In the genomic region with DNA sequence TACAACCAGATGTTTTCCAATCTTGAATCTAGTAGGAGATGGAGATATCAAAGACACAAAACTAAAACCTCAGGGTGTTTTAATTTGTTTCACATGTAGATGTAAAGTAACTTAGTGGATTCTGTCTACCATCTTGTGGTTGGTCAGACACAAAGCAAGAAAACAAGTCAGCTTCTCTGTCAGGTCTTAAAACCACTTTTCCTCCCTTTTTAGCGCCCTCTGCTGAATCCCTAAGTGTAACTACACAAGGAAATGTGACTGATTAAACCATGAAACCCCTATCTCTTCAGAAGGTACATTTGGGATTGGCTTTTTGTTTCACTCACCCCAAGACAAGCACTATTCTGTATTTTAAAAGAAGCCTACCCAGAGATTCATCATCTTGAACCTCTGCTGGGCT, we compare ENCODE assay signal across 17 mouse cellular contexts. TPM values are rescaled to one million over a fixed set of nuclear protein-coding genes. Genes with fewer than 3 reads are reported as not detected.
DNase-seq lines count a peak whose midpoint lies in the region; ATAC-seq lines count a peak whose summit lies in the region.
"Had no signal": no experiment of that assay in that cellular context is flagged by ENCODE, and none has a peak within 500 bp of the region (broad histone marks: within the 10 kb centered on the region; RNA-seq: fewer than 3 reads in every experiment).

No protein-coding gene starts in this region.

- H3K4me2 ChIP-seq in embryonic facial prominence, embryonic 11.5 days (ENCODE audit: low read depth, low read length): no peak overlapping the region
- H3K4me2 ChIP-seq in midbrain, embryonic 14.5 days (ENCODE audit: low read length): no peak overlapping the region
- no peak overlapping the region for H3K4me2 ChIP-seq in midbrain, embryonic 13.5 days (replicated peaks)
- H3K4me2 ChIP-seq: heart, embryonic 11.5 days; hindbrain, embryonic 14.5 days had no signal

- peak; percentile 1 for DNase-seq in embryonic facial prominence, embryonic 11.5 days (ENCODE audit: low spot score)
- no peak for DNase-seq in embryonic facial prominence, embryonic 10.5 days (ENCODE audit: low spot score)
- peak; percentile 0 for DNase-seq in midbrain, embryonic 14.5 days
- peak; percentile 14 for DNase-seq in embryo, embryonic 11 days
- peak; percentile 24 for DNase-seq in splenic B cell, adult 2 months (ENCODE audit: low read depth, low spot score)
- DNase-seq in kidney, postnatal 4 days: no peak
- no peak for DNase-seq in kidney, adult 9 months
- DNase-seq: B cell, adult 2 months; kidney, postnatal 36 days; lung, adult 2 months; spleen, adult 18-20 months; thymus, adult 18-20 months had no signal

- WGBS in embryonic facial prominence, embryonic 11.5 days: 24% methylated on average over 1 of the region's 1 CpGs
- WGBS in embryonic facial prominence, embryonic 10.5 days: 20% methylated on average over 1 of the region's 1 CpGs
- 25% methylated on average over 1 of the region's 1 CpGs for WGBS in midbrain, embryonic 14.5 days
- 31% methylated on average over 1 of the region's 1 CpGs for WGBS in midbrain, embryonic 13.5 days

- no peak overlapping the region for H3K27ac ChIP-seq in embryonic facial prominence, embryonic 11.5 days (replicated peaks; ENCODE audit: low read depth, low read length)
- H3K27ac ChIP-seq in embryonic facial prominence, embryonic 10.5 days (replicated peaks): no peak overlapping the region
- no peak overlapping the region for H3K27ac ChIP-seq in midbrain, embryonic 14.5 days (replicated peaks; ENCODE audit: low read depth, low read length)
- no peak overlapping the region for H3K27ac ChIP-seq in midbrain, embryonic 13.5 days
- H3K27ac ChIP-seq: hindbrain, embryonic 14.5 days had no signal

- no peaks in the 10 kb centered on the region; the same call in 1 of the 2 replicates for H3K9me3 ChIP-seq in embryonic facial prominence, embryonic 11.5 days (replicated peaks; ENCODE audit: control insufficient read depth, low read length)
- peaks cover 6% of the 10 kb centered on the region for H3K9me3 ChIP-seq in embryonic facial prominence, embryonic 10.5 days
- peaks cover 1% of the 10 kb centered on the region for H3K9me3 ChIP-seq in midbrain, embryonic 14.5 days (ENCODE audit: control insufficient read depth, low read length)
- peaks cover 8% of the 10 kb centered on the region; the same call in 1 of the 2 replicates for H3K9me3 ChIP-seq in midbrain, embryonic 13.5 days

- H3K36me3 ChIP-seq in embryonic facial prominence, embryonic 11.5 days (replicated peaks; ENCODE audit: control insufficient read depth, insufficient read depth, low read depth, low read length): no peaks in the 10 kb centered on the region
- no peaks in the 10 kb centered on the region for H3K36me3 ChIP-seq in embryonic facial prominence, embryonic 10.5 days (replicated peaks)
- no peaks in the 10 kb centered on the region for H3K36me3 ChIP-seq in midbrain, embryonic 14.5 days (ENCODE audit: control insufficient read depth, insufficient read depth, low read length)
- H3K36me3 ChIP-seq in midbrain, embryonic 13.5 days: no peaks in the 10 kb centered on the region
- H3K36me3 ChIP-seq in splenic B cell, adult 2 months (ENCODE audit: control insufficient read depth, insufficient read depth, low read length, poor library complexity, severe bottlenecking): no peaks in the 10 kb centered on the region

- no peak overlapping the region for H3K9ac ChIP-seq in embryonic facial prominence, embryonic 11.5 days (replicated peaks; ENCODE audit: low read length)
- H3K9ac ChIP-seq in midbrain, embryonic 14.5 days (replicated peaks; ENCODE audit: low read length): no peak overlapping the region
- H3K9ac ChIP-seq in midbrain, embryonic 13.5 days (replicated peaks): no peak overlapping the region
- H3K9ac ChIP-seq: hindbrain, embryonic 14.5 days had no signal

- no peak for ATAC-seq in embryonic facial prominence, embryonic 11.5 days (replicated peaks; ENCODE audit: insufficient number of reproducible peaks, low FRiP score, low TSS enrichment, low read depth)
- ATAC-seq in midbrain, embryonic 14.5 days (ENCODE audit: low FRiP score, low TSS enrichment): no peak
- no peak for ATAC-seq in midbrain, embryonic 13.5 days
- ATAC-seq: activated CD4-positive, CD25-positive, alpha-beta regulatory T cell, adult 4 months; forebrain, embryonic 16.5 days had no signal

- H3K4me1 ChIP-seq in embryonic facial prominence, embryonic 11.5 days (ENCODE audit: control insufficient read depth, insufficient read depth, low read length): no peaks in the 10 kb centered on the region
- no peaks in the 10 kb centered on the region for H3K4me1 ChIP-seq in embryonic facial prominence, embryonic 10.5 days
- no peaks in the 10 kb centered on the region for H3K4me1 ChIP-seq in midbrain, embryonic 14.5 days (ENCODE audit: control insufficient read depth, insufficient read depth, low read length)
- H3K4me1 ChIP-seq in midbrain, embryonic 13.5 days (replicated peaks): no peaks in the 10 kb centered on the region

- H3K4me3 ChIP-seq in embryonic facial prominence, embryonic 11.5 days (ENCODE audit: low read depth, low read length): no peak overlapping the region
- H3K4me3 ChIP-seq in embryonic facial prominence, embryonic 10.5 days: no peak overlapping the region
- H3K4me3 ChIP-seq in midbrain, embryonic 14.5 days (replicated peaks; ENCODE audit: low read depth, low read length): no peak overlapping the region
- H3K4me3 ChIP-seq in midbrain, embryonic 13.5 days (replicated peaks): no peak overlapping the region

- H3K27me3 ChIP-seq in embryonic facial prominence, embryonic 11.5 days (ENCODE audit: control insufficient read depth, insufficient read depth, low read length): no peaks in the 10 kb centered on the region
- no peaks in the 10 kb centered on the region for H3K27me3 ChIP-seq in embryonic facial prominence, embryonic 10.5 days (replicated peaks; ENCODE audit: low read depth, poor library complexity, severe bottlenecking)
- H3K27me3 ChIP-seq in midbrain, embryonic 14.5 days (ENCODE audit: control insufficient read depth, insufficient read depth, low read length): no peaks in the 10 kb centered on the region
- no peaks in the 10 kb centered on the region for H3K27me3 ChIP-seq in midbrain, embryonic 13.5 days
- no peaks in the 10 kb centered on the region for H3K27me3 ChIP-seq in splenic B cell, adult 2 months (ENCODE audit: control insufficient read depth, insufficient read depth, low read length, poor library complexity, severe bottlenecking)

RNA-seq across cellular contexts. Expression of gene Fpr-rs4, which starts 48.1 kb away (rescaled TPM):
- not detected in 2 replicates for polyA plus RNA-seq in embryonic facial prominence, embryonic 11.5 days (2014; fragmentation: Nextera tagmentation; extraction: Ambion mirVana)
- polyA plus RNA-seq in embryonic facial prominence, embryonic 10.5 days (2016; fragmentation: Nextera tagmentation; extraction: Ambion mirVana): not detected in 2 replicates
- polyA plus RNA-seq in midbrain, embryonic 14.5 days (2014; fragmentation: Nextera tagmentation; extraction: Ambion mirVana): not detected in 2 replicates
- not detected in 2 replicates for polyA plus RNA-seq in midbrain, embryonic 13.5 days (2015; fragmentation: Nextera tagmentation; extraction: Ambion mirVana)
- polyA plus RNA-seq: activated CD4-positive, CD25-positive, alpha-beta regulatory T cell, adult 4 months; forebrain, embryonic 16.5 days; heart, embryonic 11.5 days; hindbrain, embryonic 14.5 days; lung, adult 2 months had no signal

Comparison
In these comparisons a context has a peak if more than half of its experiments do, and no peak if none do; other contexts are left out.
1. DNase-seq: peak in embryonic facial prominence, embryonic 11.5 days (single experiment), midbrain, embryonic 14.5 days (single experiment), embryo, embryonic 11 days (single experiment) and splenic B cell, adult 2 months (single experiment); none in embryonic facial prominence, embryonic 10.5 days (single experiment), kidney, postnatal 4 days (0 of 2) and kidney, adult 9 months (single experiment).